Comparison of ENCODE assay signal across 16 mouse cellular contexts in genomic region chr10:125108986-125109385, GRCm38 (mm10).
DNase-seq lines count a peak whose midpoint lies in the region; ATAC-seq lines count a peak whose summit lies in the region.
"Had no signal": no experiment of that assay in that cellular context is flagged by ENCODE, and none has a peak within 500 bp of the region (broad histone marks: within the 10 kb centered on the region; RNA-seq: fewer than 3 reads in every experiment).

No protein-coding gene starts in this region.

- H3K9me3 ChIP-seq in kidney, embryonic 14.5 days (ENCODE audit: control insufficient read depth, low read length), result no peaks in the 10 kb centered on the region
- H3K9me3 ChIP-seq in kidney, embryonic 15.5 days (replicated peaks), result no peaks in the 10 kb centered on the region
- H3K9me3 ChIP-seq: hindbrain, embryonic 10.5 days; midbrain, embryonic 12.5 days had no signal

- no peak overlapping the region for H3K9ac ChIP-seq in kidney, embryonic 14.5 days (ENCODE audit: low read depth, low read length)
- no peak overlapping the region for H3K9ac ChIP-seq in kidney, embryonic 15.5 days
- H3K9ac ChIP-seq: heart, embryonic 13.5 days; liver, embryonic 14.5 days; midbrain, embryonic 12.5 days had no signal

- no peak overlapping the region for H3K27ac ChIP-seq in kidney, embryonic 14.5 days (ENCODE audit: low read depth, low read length)
- no peak overlapping the region for H3K27ac ChIP-seq in kidney, embryonic 15.5 days
- H3K27ac ChIP-seq: heart, embryonic 13.5 days; hindbrain, embryonic 10.5 days; liver, embryonic 14.5 days; midbrain, embryonic 12.5 days had no signal

- H3K4me2 ChIP-seq in kidney, embryonic 14.5 days (replicated peaks; ENCODE audit: low read depth, low read length), result no peak overlapping the region
- no peak overlapping the region for H3K4me2 ChIP-seq in kidney, embryonic 15.5 days
- H3K4me2 ChIP-seq: heart, embryonic 13.5 days; midbrain, embryonic 12.5 days had no signal

- H3K4me3 ChIP-seq in kidney, embryonic 14.5 days (ENCODE audit: low read length), result no peak overlapping the region
- no peak overlapping the region for H3K4me3 ChIP-seq in kidney, embryonic 15.5 days (replicated peaks)
- H3K4me3 ChIP-seq: heart, embryonic 13.5 days; hindbrain, embryonic 10.5 days; midbrain, embryonic 12.5 days had no signal

- peak; percentile 49; the same call in 1 of the 2 replicates for ATAC-seq in kidney, embryonic 14.5 days (ENCODE audit: low FRiP score, low TSS enrichment)
- no peak for ATAC-seq in kidney, embryonic 15.5 days (replicated peaks; ENCODE audit: low FRiP score)
- no peak for ATAC-seq in megakaryocyte-erythroid progenitor cell, adult 5-6 weeks (replicated peaks; ENCODE audit: low FRiP score, low TSS enrichment, poor library complexity, severe bottlenecking)

- WGBS in kidney, embryonic 14.5 days, result 61% methylated on average over 1 of the region's 1 CpGs
- 59% methylated on average over 1 of the region's 1 CpGs for WGBS in kidney, embryonic 15.5 days

- H3K36me3 ChIP-seq in kidney, embryonic 14.5 days (ENCODE audit: control insufficient read depth, insufficient read depth, low read length), result no peaks in the 10 kb centered on the region
- no peaks in the 10 kb centered on the region for H3K36me3 ChIP-seq in kidney, embryonic 15.5 days
- H3K36me3 ChIP-seq: heart, embryonic 13.5 days; hindbrain, embryonic 10.5 days; midbrain, embryonic 12.5 days had no signal

- H3K27me3 ChIP-seq in kidney, embryonic 14.5 days (ENCODE audit: control insufficient read depth, insufficient read depth, low read length), result no peaks in the 10 kb centered on the region
- H3K27me3 ChIP-seq in kidney, embryonic 15.5 days, result no peaks in the 10 kb centered on the region
- H3K27me3 ChIP-seq: heart, embryonic 13.5 days; midbrain, embryonic 12.5 days had no signal

- DNase-seq in right cerebral cortex, adult 18-20 months, result peak; percentile 43
- DNase-seq in right cerebral cortex, postnatal 14 days, result no peak
- DNase-seq in adrenal gland, postnatal 36 days, result peak; percentile 22 to 25
- peak; percentile 6 for DNase-seq in skeletal muscle tissue, adult 2 months (ENCODE audit: low read depth, low spot score)
- no peak for DNase-seq in thymus, adult 18-20 months
- DNase-seq: cerebellum, postnatal 36 days; gastrocnemius, postnatal 25 days; kidney, postnatal 14 days; lung, postnatal 14 days had no signal

- no peaks in the 10 kb centered on the region for H3K4me1 ChIP-seq in kidney, embryonic 14.5 days (ENCODE audit: control insufficient read depth, insufficient read depth, low read length)
- no peaks in the 10 kb centered on the region for H3K4me1 ChIP-seq in kidney, embryonic 15.5 days
- H3K4me1 ChIP-seq: heart, embryonic 13.5 days; hindbrain, embryonic 10.5 days; midbrain, embryonic 12.5 days had no signal

Comparison
In these comparisons a context has a peak if more than half of its experiments do, and no peak if none do; other contexts are left out.
1. DNase-seq: peak in right cerebral cortex, adult 18-20 months (single experiment), adrenal gland, postnatal 36 days (2 of 2) and skeletal muscle tissue, adult 2 months (single experiment); none in right cerebral cortex, postnatal 14 days (single experiment) and thymus, adult 18-20 months (0 of 2).